Mouse (Mus musculus) left cerebral cortex, adult 9 months (tissue): Measurements from ENCODE around the gene Angptl8.

Source experiments
- DNase-seq, 2 experiments: peaks; one replicate each; pipeline ENCODE4 v3.0.0; 2022; ENCODE audit warnings: low spot score in 2 of 2

The Angptl8 gene

GRCm38 (mm10) chr9:21816716-21817305 lies 18.5 kb upstream of the Angptl8 start:
- DNase-seq = no peak

GRCm38 (mm10) chr9:21818125-21818524 lies 17.2 kb upstream of the Angptl8 start:
- DNase-seq = no peak

- no peak for DNase-seq
Observed at GRCm38 (mm10) chr9:21818561-21818960, 16.7 kb upstream of the Angptl8 start.

- no peak for DNase-seq
Observed at GRCm38 (mm10) chr9:21819181-21819729, 16.1 kb upstream of the Angptl8 start.

GRCm38 (mm10) chr9:21820183-21820582 lies 15.1 kb upstream of the Angptl8 start:
- no peak for DNase-seq

DNA sequence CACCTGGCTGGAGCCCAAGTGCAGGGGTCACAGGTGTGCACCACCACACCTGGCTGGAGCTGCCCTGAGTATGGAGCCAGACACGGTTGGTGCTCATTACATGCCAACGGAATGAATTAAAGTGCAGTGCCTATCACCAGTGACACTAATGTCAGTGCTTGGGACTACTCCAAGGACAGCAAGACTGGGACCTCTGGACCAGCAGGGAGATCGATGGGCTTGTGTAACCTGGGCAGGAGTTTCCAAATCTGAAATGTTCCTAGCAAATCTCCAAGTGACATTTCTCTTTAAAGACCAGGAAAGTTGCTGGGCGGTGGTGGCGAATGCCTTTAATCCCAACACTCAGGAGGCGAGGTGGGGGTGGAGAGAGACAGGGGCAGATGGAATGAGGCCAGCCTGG lies 12.6 kb upstream of the Angptl8 start:
- DNase-seq = no peak

GRCm38 (mm10) chr9:21823957-21824356 lies 11.4 kb upstream of the Angptl8 start:
- no peak for DNase-seq

- no peak for DNase-seq
Observed at GRCm38 (mm10) chr9:21824366-21824765, 10.9 kb upstream of the Angptl8 start.

DNA sequence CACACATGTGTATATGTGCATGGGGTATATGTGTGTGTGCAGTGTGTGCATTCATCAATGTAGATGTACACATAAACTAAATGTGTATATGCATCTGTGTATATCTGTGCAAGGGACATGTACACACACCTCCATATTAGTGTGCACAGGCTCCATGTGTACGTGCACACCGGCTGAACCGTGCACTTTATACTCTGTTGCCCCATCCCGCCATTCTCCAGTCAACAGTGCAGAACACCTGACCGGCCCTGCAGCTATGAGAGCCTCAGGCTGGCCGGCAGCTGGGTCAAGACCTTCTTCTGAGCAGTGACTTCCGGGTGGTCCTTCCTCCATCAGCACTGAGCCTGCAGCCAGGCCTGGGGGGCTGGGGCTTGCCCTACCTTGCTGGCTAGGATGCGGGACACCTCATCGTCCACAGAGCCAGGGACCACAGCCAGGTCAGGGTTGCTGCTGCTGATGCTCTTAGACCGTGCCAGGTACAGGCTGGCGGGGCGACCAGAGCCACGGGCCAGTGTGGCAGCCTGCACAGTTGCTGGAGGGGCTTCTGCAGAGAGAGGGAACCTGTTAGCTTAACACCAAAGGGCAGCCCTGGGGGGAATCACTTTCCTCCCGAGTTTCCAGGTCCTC lies 5.4 kb upstream of the Angptl8 start:
- no peak for DNase-seq

GRCm38 (mm10) chr9:21830461-21830850 lies 4.9 kb upstream of the Angptl8 start:
- DNase-seq = no peak

GRCm38 (mm10) chr9:21830936-21831335 lies 4.4 kb upstream of the Angptl8 start:
- DNase-seq = no peak

DNA sequence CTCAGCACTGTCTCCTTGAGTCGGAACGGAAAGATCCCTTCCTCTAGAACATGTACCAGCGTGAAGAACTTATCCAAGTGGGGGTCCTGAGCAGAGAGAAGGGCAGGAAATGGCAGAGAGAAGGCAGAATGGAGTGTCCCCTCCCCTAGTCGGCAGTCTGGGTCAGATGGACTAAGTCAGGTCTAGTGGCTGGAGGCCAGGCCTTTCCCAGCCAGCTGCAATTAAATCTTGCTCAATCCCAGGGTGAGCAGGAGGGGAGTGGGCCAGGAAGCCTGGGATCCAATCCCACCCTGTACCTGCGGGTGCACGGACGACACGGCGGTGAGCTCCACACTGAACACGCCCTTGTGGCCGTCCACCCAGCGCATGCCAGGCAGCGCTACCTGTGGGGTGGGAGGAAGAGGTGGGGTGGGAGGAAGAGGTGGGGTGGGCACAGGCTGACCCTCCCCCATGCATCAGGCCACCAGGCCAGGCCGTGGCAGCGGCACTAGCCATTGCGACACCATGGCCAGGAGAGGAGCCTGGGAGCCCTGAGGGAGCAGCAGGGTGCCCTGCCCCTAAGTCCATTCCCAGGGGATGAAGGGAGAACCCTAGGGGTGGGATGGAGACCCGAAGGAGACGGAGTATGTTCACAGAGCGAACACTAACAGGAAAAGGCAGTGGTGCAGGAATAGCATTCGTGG lies 3.6 kb upstream of the Angptl8 start:
- no peak for DNase-seq

- no peak for DNase-seq
Observed at GRCm38 (mm10) chr9:21837690-21838089, 2.4 kb downstream of the Angptl8 start.

GRCm38 (mm10) chr9:21840115-21840787 lies 4.9 kb downstream of the Angptl8 start:
- DNase-seq = peak in 1 of 2 experiments; percentile 34

- no peak for DNase-seq
Observed at GRCm38 (mm10) chr9:21841340-21841739, 6.0 kb downstream of the Angptl8 start.

- no peak for DNase-seq
Observed at GRCm38 (mm10) chr9:21842391-21842790, 7.1 kb downstream of the Angptl8 start.

DNA sequence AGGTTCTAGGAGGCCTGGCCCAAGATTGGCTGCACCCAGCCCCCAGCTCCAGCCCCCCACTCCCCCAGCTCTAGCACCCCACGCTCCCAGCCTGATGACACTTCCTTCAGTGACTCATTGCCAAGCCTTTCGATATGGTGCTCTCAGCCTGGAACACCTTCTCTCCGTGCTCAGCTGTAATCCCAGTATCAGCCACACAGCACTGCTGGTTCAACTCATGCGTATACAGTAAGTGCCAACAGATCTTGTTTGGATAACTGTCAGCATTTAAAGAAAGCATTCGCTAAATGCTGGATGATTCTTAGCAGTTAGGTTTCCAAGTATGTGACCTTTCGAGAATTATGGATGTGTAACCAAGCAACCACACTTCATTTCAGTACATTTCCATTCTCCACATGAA lies 7.8 kb downstream of the Angptl8 start:
- peak; percentile 28 to 38 for DNase-seq

GRCm38 (mm10) chr9:21845381-21846080 lies 10.2 kb downstream of the Angptl8 start:
- DNase-seq = no peak

- DNase-seq = no peak
Observed at GRCm38 (mm10) chr9:21846755-21847341, 11.5 kb downstream of the Angptl8 start.

GRCm38 (mm10) chr9:21847425-21847824 lies 12.1 kb downstream of the Angptl8 start:
- DNase-seq = no peak

- no peak for DNase-seq
Observed at GRCm38 (mm10) chr9:21847926-21848325, 12.6 kb downstream of the Angptl8 start.
